Mouse (Mus musculus): Measurements from ENCODE around the gene Trim52. TPM values are rescaled to one million over a fixed set of nuclear protein-coding genes. Genes with fewer than 3 reads are reported as not detected.

Trim52 gene
- polyA plus RNA-seq, 2 experiments: not detected

- DNase-seq (ENCODE audit: low read depth in 3 of 3, low spot score in 3 of 3): no peak
- TF ChIP-seq EP300 (IDR thresholded peaks at IDR 0.05; ENCODE audit: low read depth) (no peak), CTCF (IDR thresholded peaks at IDR 0.05; ENCODE audit: low read depth) (no peak)
- Histone ChIP-seq H3K4me2 (ENCODE audit: low read depth) (no peak overlapping the region), H3K9me3 (ENCODE audit: control insufficient read depth, low read length) (no peaks in the 10 kb centered on the region), H3K27ac (no peak overlapping the region), H3K36me3 (replicated peaks; ENCODE audit: control insufficient read depth, insufficient read depth, low read depth) (no peaks in the 10 kb centered on the region), H3K4me3 (ENCODE audit: insufficient read depth in 1 of 2, low read depth in 2 of 2, low read length in 2 of 2) (no peak overlapping the region), H3K4me1 (replicated peaks; ENCODE audit: control insufficient read depth in 2 of 2, insufficient read depth in 2 of 2, low read length in 1 of 2) (no peaks in the 10 kb centered on the region), H3K27me3 (ENCODE audit: control insufficient read depth, insufficient read depth, low read length) (no peaks in the 10 kb centered on the region), H3K9ac (replicated peaks) (no peak overlapping the region)
- ATAC-seq (ENCODE audit: insufficient read depth): no peak
- 49% methylated on average over 3 of the region's 3 CpGs for WGBS (ENCODE audit: insufficient replicate concordance)
These were observed 78.0 kb downstream of the Trim52 start for GRCm38 (mm10) chr14:106183985-106184384.

Other genes starting within 250 kb of the Trim52 start
- 0.92 and 1.1 TPM in 2 replicates for gene Spry2, start 209.4 kb upstream of the Trim52 start, polyA plus RNA-seq (2012; rRNA removed)
- gene Spry2, start 209.4 kb upstream of the Trim52 start, polyA plus RNA-seq (2014; fragmentation: Nextera tagmentation; extraction: Ambion mirVana): 3.1 and 3.5 TPM in 2 replicates